Mouse (Mus musculus) E14TG2a.4 (cell line): ENCODE results near the gene Pdzd9.

Experiments
- CTCF ChIP-seq: conservative IDR thresholded peaks from 2 replicates; pipeline ENCODE4 v1.5.1; 2014; ENCODE audit warnings: low read length
- NANOG ChIP-seq: IDR thresholded peaks from 2 replicates; pipeline ENCODE4 v1.6.1; 2014; ENCODE audit warnings: borderline replicate concordance, low read length, mixed read lengths
- POU5F1 ChIP-seq: IDR thresholded peaks from 2 replicates; pipeline ENCODE4 v1.6.1; 2014; ENCODE audit warnings: low read length, borderline replicate concordance

GRCm38 (mm10) chr7:120690634-120691033, 20.5 kb upstream of the Pdzd9 start:
- TF ChIP-seq CTCF (peak; percentile 86), NANOG (no peak), POU5F1 (no peak)
